Mouse (Mus musculus) forebrain, embryonic 14.5 days (tissue): ENCODE data around the gene H13. TPM values are rescaled to one million over a fixed set of nuclear protein-coding genes. Genes with fewer than 3 reads are reported as not detected.

Source experiments
- ATAC-seq: fragments of 200-750 bp; cut with Nextera tagmentation; 2 replicates; pipeline ENCODE4 v1.8.0; 2017; ENCODE audit warnings: mild to moderate bottlenecking, moderate library complexity
- DNase-seq: peaks from one replicate; pipeline ENCODE4 v3.0.0-alpha.2; 2015; ENCODE audit warnings: low spot score
- H3K27ac ChIP-seq: fragments of 300-500 bp; sonication (generic); 2 replicates; pipeline ENCODE4 v1.5.1; 2014; ENCODE audit warnings: low read depth, mild to moderate bottlenecking, control low read depth, low read length, moderate library complexity
- H3K27me3 ChIP-seq: fragments of 300-500 bp; sonication (generic); replicated peaks from 2 replicates; pipeline ENCODE4 v1.6.1; 2014; ENCODE audit warnings: low read length, control low read depth, mixed read lengths; ENCODE audit not compliant: control insufficient read depth, insufficient read depth
- H3K36me3 ChIP-seq: fragments of 300-500 bp; sonication (generic); 2 replicates; pipeline ENCODE4 v1.6.1; 2014; ENCODE audit warnings: low read length, control low read depth; ENCODE audit not compliant: control insufficient read depth, insufficient read depth
- H3K4me1 ChIP-seq: fragments of 300-500 bp; sonication (generic); 2 replicates; pipeline ENCODE4 v1.6.1; 2014; ENCODE audit warnings: antibody characterized with exemption, low read length, control low read depth; ENCODE audit not compliant: control insufficient read depth, insufficient read depth
- H3K4me2 ChIP-seq: fragments of 300-500 bp; sonication (generic); 2 replicates; pipeline ENCODE4 v1.6.1; 2014; ENCODE audit warnings: mild to moderate bottlenecking, control low read depth, low read length
- H3K4me3 ChIP-seq: fragments of 300-500 bp; sonication (generic); 2 replicates; pipeline ENCODE4 v1.5.1; 2014; ENCODE audit warnings: low read depth, low read length, control low read depth
- H3K9ac ChIP-seq: fragments of 300-500 bp; sonication (generic); 2 replicates; pipeline ENCODE4 v1.6.1; 2014; ENCODE audit warnings: mild to moderate bottlenecking, low read length, control low read depth, moderate library complexity
- H3K9me3 ChIP-seq: fragments of 300-500 bp; sonication (generic); replicated peaks from 2 replicates; pipeline ENCODE4 v1.6.1; 2016; ENCODE audit warnings: low read length, control low read depth, mixed read lengths; ENCODE audit not compliant: control insufficient read depth
- WGBS: fragments of 180-500 bp; shearing (Covaris S2); extraction: QIAGEN DNeasy Blood & Tissue Kit; methylation state at CpG from one replicate; pipeline ENCODE4 v1.1.7; 2014; 5-methylcytosine and 5-hydroxymethylcytosine counted together
- polyA plus RNA-seq: library from polyadenylated mRNA; unstranded; fragments of >200 nt; fragmentation: Nextera tagmentation; extraction: Ambion mirVana; gene quantifications from 2 replicates; pipeline ENCODE4 v1.2.1, GENCODE M21; 2014

H13 gene
- polyA plus RNA-seq, 1 experiment from 2014 or later, result 136 TPM

- WGBS, result 93% methylated on average over 21 of the region's 21 CpGs
- H3K27ac ChIP-seq, result no peak overlapping the region
Measured at GRCm38 (mm10) chr2:152703596-152704255, 34.5 kb downstream of the H13 start.

GRCm38 (mm10) chr2:152704256-152704605, 35.0 kb downstream of the H13 start:
- WGBS, result 85% methylated on average over 5 of the region's 5 CpGs
- H3K27me3 ChIP-seq, result no peaks in the 10 kb centered on the region
- ATAC-seq, result no peak
- peaks cover 87% of the 10 kb centered on the region for H3K36me3 ChIP-seq
- no peak for DNase-seq
- H3K9ac ChIP-seq, result no peak overlapping the region
- no peak overlapping the region for H3K27ac ChIP-seq
- peaks cover 14% of the 10 kb centered on the region for H3K4me1 ChIP-seq
- H3K4me2 ChIP-seq, result no peak overlapping the region
- no peak overlapping the region for H3K4me3 ChIP-seq
- H3K9me3 ChIP-seq, result no peaks in the 10 kb centered on the region

More at GRCm38 (mm10) chr2:152703596-152704255, 34.5 kb downstream of the H13 start:
- no peak for DNase-seq
- Histone ChIP-seq H3K4me1 (peaks cover 14% of the 10 kb centered on the region), H3K9ac (no peak overlapping the region), H3K9me3 (no peaks in the 10 kb centered on the region), H3K36me3 (peaks cover 88% of the 10 kb centered on the region), H3K4me3 (no peak overlapping the region), H3K4me2 (no peak overlapping the region), H3K27me3 (no peaks in the 10 kb centered on the region)
- no peak for ATAC-seq

GRCm38 (mm10) chr2:152704811-152705370, 35.6 kb downstream of the H13 start:
- no peak for DNase-seq
- Histone ChIP-seq H3K36me3 (peaks cover 80% of the 10 kb centered on the region), H3K4me3 (no peak overlapping the region), H3K4me1 (peaks cover 14% of the 10 kb centered on the region), H3K27ac (no peak overlapping the region; the same call in 1 of the 2 replicates), H3K4me2 (no peak overlapping the region), H3K27me3 (no peaks in the 10 kb centered on the region), H3K9me3 (no peaks in the 10 kb centered on the region), H3K9ac (no peak overlapping the region)
- ATAC-seq, result no peak
- 93% methylated on average over 14 of the region's 14 CpGs for WGBS

- Histone ChIP-seq H3K36me3 (peaks cover 69% of the 10 kb centered on the region), H3K9ac (peak overlapping the region; percentile 37; the same call in 1 of the 2 replicates)
Measured at GRCm38 (mm10) chr2:152705993-152706571, 36.8 kb downstream of the H13 start.

GRCm38 (mm10) chr2:152707186-152707585, 37.9 kb downstream of the H13 start:
- 26% methylated on average over 7 of the region's 7 CpGs for WGBS
- H3K4me1 ChIP-seq, result peaks cover 14% of the 10 kb centered on the region
- peak overlapping the region; percentile 79 for H3K27ac ChIP-seq
- peak overlapping the region; percentile 37 for H3K4me3 ChIP-seq
- no peaks in the 10 kb centered on the region for H3K9me3 ChIP-seq
- peaks cover 57% of the 10 kb centered on the region for H3K36me3 ChIP-seq
- peak overlapping the region; percentile 56 for H3K4me2 ChIP-seq
- ATAC-seq (no peak; the same call in none of the 2 replicates), DNase-seq (no peak)
- no peaks in the 10 kb centered on the region for H3K27me3 ChIP-seq
- H3K9ac ChIP-seq, result peak overlapping the region; percentile 73

More at GRCm38 (mm10) chr2:152705993-152706571, 36.8 kb downstream of the H13 start:
- Histone ChIP-seq H3K9me3 (no peaks in the 10 kb centered on the region), H3K4me2 (no peak overlapping the region), H3K27me3 (no peaks in the 10 kb centered on the region), H3K4me1 (peaks cover 14% of the 10 kb centered on the region), H3K27ac (peak overlapping the region; percentile 65), H3K4me3 (no peak overlapping the region)
- 66% methylated on average over 22 of the region's 22 CpGs for WGBS
- ATAC-seq (peak; percentile 32), DNase-seq (peak; percentile 61)

- Histone ChIP-seq H3K4me1 (peaks cover 14% of the 10 kb centered on the region), H3K4me3 (peak overlapping the region; percentile 37), H3K9me3 (no peaks in the 10 kb centered on the region), H3K27me3 (no peaks in the 10 kb centered on the region), H3K27ac (peak overlapping the region; percentile 79), H3K4me2 (peak overlapping the region; percentile 56), H3K9ac (peak overlapping the region; percentile 73), H3K36me3 (peaks cover 53% of the 10 kb centered on the region)
- ATAC-seq (peak; percentile 90), DNase-seq (peak; percentile 87)
- WGBS, result 5% methylated on average over 27 of the region's 31 CpGs
Measured at GRCm38 (mm10) chr2:152707627-152708026, 38.4 kb downstream of the H13 start.

- H3K9me3 ChIP-seq, result no peaks in the 10 kb centered on the region
- no peaks in the 10 kb centered on the region for H3K27me3 ChIP-seq
- WGBS, result 95% methylated on average over 5 of the region's 5 CpGs
- no peak for ATAC-seq
- peaks cover 14% of the 10 kb centered on the region for H3K4me1 ChIP-seq
- no peak for DNase-seq
- H3K4me3 ChIP-seq, result no peak overlapping the region
- no peak overlapping the region for H3K4me2 ChIP-seq
- peaks cover 40% of the 10 kb centered on the region for H3K36me3 ChIP-seq
- H3K9ac ChIP-seq, result no peak overlapping the region
- no peak overlapping the region for H3K27ac ChIP-seq
Measured at GRCm38 (mm10) chr2:152709066-152709465, 39.8 kb downstream of the H13 start.

GRCm38 (mm10) chr2:152716241-152716772, 47.0 kb downstream of the H13 start:
- DNase-seq, result no peak
- Histone ChIP-seq H3K9ac (no peak overlapping the region), H3K4me1 (peaks cover 4% of the 10 kb centered on the region), H3K27me3 (no peaks in the 10 kb centered on the region), H3K27ac (no peak overlapping the region), H3K36me3 (no peaks in the 10 kb centered on the region), H3K4me3 (no peak overlapping the region), H3K4me2 (no peak overlapping the region), H3K9me3 (no peaks in the 10 kb centered on the region)
- no peak for ATAC-seq
- WGBS, result 36% methylated on average over 6 of the region's 6 CpGs

GRCm38 (mm10) chr2:152717652-152718051, 48.4 kb downstream of the H13 start:
- no peak for ATAC-seq
- no peak overlapping the region for H3K4me3 ChIP-seq
- peaks cover 4% of the 10 kb centered on the region for H3K4me1 ChIP-seq
- H3K9ac ChIP-seq, result no peak overlapping the region
- no peaks in the 10 kb centered on the region for H3K36me3 ChIP-seq
- 44% methylated on average over 11 of the region's 11 CpGs for WGBS
- H3K27me3 ChIP-seq, result no peaks in the 10 kb centered on the region
- H3K4me2 ChIP-seq, result no peak overlapping the region
- peak overlapping the region; percentile 18; the same call in 1 of the 2 replicates for H3K27ac ChIP-seq
- no peak for DNase-seq
- no peaks in the 10 kb centered on the region for H3K9me3 ChIP-seq
